Mouse (Mus musculus) intestine, embryonic 16.5 days (tissue): ENCODE measurements around the gene Dbp. TPM values are rescaled to one million over a fixed set of nuclear protein-coding genes. Genes with fewer than 3 reads are reported as not detected.

Source experiments
- ATAC-seq: fragments of 200-750 bp; cut with Nextera tagmentation; 2 replicates; pipeline ENCODE4 v1.8.0; 2017; ENCODE audit warnings: moderate TSS enrichment, moderate library complexity
- H3K27ac ChIP-seq: fragments of 300-500 bp; sonication (generic); 2 replicates; pipeline ENCODE4 v1.5.1; 2014; ENCODE audit warnings: mild to moderate bottlenecking, low read length
- H3K27me3 ChIP-seq: fragments of 300-500 bp; sonication (generic); replicated peaks from 2 replicates; pipeline ENCODE4 v1.6.1; 2014; ENCODE audit warnings: low read length, control low read depth, mixed read lengths; ENCODE audit not compliant: control insufficient read depth, insufficient read depth
- H3K36me3 ChIP-seq: fragments of 300-500 bp; sonication (generic); 2 replicates; pipeline ENCODE4 v1.6.1; 2014; ENCODE audit warnings: low read length, control low read depth; ENCODE audit not compliant: control insufficient read depth, insufficient read depth
- H3K4me1 ChIP-seq: fragments of 300-500 bp; sonication (generic); 2 replicates; pipeline ENCODE4 v1.6.1; 2014; ENCODE audit warnings: low read length, control low read depth, mixed read lengths; ENCODE audit not compliant: control insufficient read depth, insufficient read depth
- H3K4me2 ChIP-seq: fragments of 300-500 bp; sonication (generic); 2 replicates; pipeline ENCODE4 v1.6.1; 2014; ENCODE audit warnings: low read depth, low read length, control low read depth
- H3K4me3 ChIP-seq: fragments of 300-500 bp; sonication (generic); 2 replicates; pipeline ENCODE4 v1.5.1; 2014; ENCODE audit warnings: mild to moderate bottlenecking, low read length
- H3K9ac ChIP-seq: fragments of 300-500 bp; sonication (generic); 2 replicates; pipeline ENCODE4 v1.6.1; 2014; ENCODE audit warnings: low read depth, low read length
- H3K9me3 ChIP-seq: fragments of 300-500 bp; sonication (generic); 2 replicates; pipeline ENCODE4 v1.6.1; 2016; ENCODE audit warnings: low read length, control low read depth; ENCODE audit not compliant: control insufficient read depth
- WGBS: fragments of 180-500 bp; shearing (Covaris S2); extraction: QIAGEN DNeasy Blood & Tissue Kit; methylation state at CpG from one replicate; pipeline ENCODE4 v1.1.7; 2014; 5-methylcytosine and 5-hydroxymethylcytosine counted together
- polyA plus RNA-seq: library from polyadenylated mRNA; unstranded; fragments of >200 nt; fragmentation: Nextera tagmentation; extraction: Ambion mirVana; gene quantifications from 2 replicates; pipeline ENCODE4 v1.2.1, GENCODE M21; 2015

Gene Dbp
- polyA plus RNA-seq, 1 experiment from 2014 or later, result 2.3 TPM

GRCm38 (mm10) chr7:45746518-45746917 lies 41.6 kb downstream of the Dbp start:
- no peak overlapping the region for H3K9ac ChIP-seq
- H3K36me3 ChIP-seq, result no peaks in the 10 kb centered on the region
- H3K27me3 ChIP-seq, result no peaks in the 10 kb centered on the region
- H3K9me3 ChIP-seq, result no peaks in the 10 kb centered on the region; the same call in 1 of the 2 replicates
- no peak overlapping the region for H3K27ac ChIP-seq
- H3K4me3 ChIP-seq, result no peak overlapping the region
- no peak overlapping the region for H3K4me2 ChIP-seq
- no peak for ATAC-seq
- peaks cover 15% of the 10 kb centered on the region for H3K4me1 ChIP-seq
- 66% methylated on average over 6 of the region's 6 CpGs for WGBS

- ATAC-seq, result no peak
- H3K4me2 ChIP-seq, result no peak overlapping the region
- 92% methylated on average over 5 of the region's 5 CpGs for WGBS
- H3K27me3 ChIP-seq, result no peaks in the 10 kb centered on the region
- no peak overlapping the region for H3K9ac ChIP-seq
- H3K36me3 ChIP-seq, result no peaks in the 10 kb centered on the region
- no peak overlapping the region for H3K27ac ChIP-seq
- no peaks in the 10 kb centered on the region; the same call in 1 of the 2 replicates for H3K9me3 ChIP-seq
- H3K4me3 ChIP-seq, result no peak overlapping the region
- H3K4me1 ChIP-seq, result peaks cover 12% of the 10 kb centered on the region
Observed at GRCm38 (mm10) chr7:45747450-45747849, 42.6 kb downstream of the Dbp start.

DNA sequence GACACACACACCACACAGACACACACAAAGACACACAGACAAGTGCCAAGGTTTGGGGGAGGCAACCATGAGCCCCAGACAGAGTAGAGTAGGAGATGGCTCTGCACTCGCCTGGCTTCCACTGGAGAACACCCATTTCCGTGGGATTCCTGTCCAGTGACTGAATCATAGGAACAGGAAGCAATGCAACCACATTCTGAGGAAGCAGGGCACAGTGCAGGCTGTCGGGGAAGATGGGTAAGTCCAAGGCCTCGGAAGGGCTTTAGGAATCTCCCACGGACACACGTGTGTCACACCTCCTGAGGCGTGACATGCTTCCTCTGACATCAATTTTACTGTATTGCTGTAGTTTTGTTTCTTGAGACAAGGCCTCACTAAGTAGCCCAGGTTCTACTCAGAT lies 43.2 kb downstream of the Dbp start:
- ATAC-seq, result no peak
- no peak overlapping the region for H3K27ac ChIP-seq
- H3K27me3 ChIP-seq, result no peaks in the 10 kb centered on the region
- peaks cover 12% of the 10 kb centered on the region for H3K4me1 ChIP-seq
- no peaks in the 10 kb centered on the region for H3K36me3 ChIP-seq
- no peak overlapping the region for H3K9ac ChIP-seq
- no peaks in the 10 kb centered on the region; the same call in 1 of the 2 replicates for H3K9me3 ChIP-seq
- WGBS, result 65% methylated on average over 7 of the region's 7 CpGs
- no peak overlapping the region for H3K4me3 ChIP-seq
- H3K4me2 ChIP-seq, result no peak overlapping the region

- peak; percentile 39 for ATAC-seq
- Histone ChIP-seq H3K27ac (no peak overlapping the region), H3K27me3 (no peaks in the 10 kb centered on the region), H3K36me3 (no peaks in the 10 kb centered on the region), H3K9ac (no peak overlapping the region), H3K4me3 (no peak overlapping the region), H3K9me3 (no peaks in the 10 kb centered on the region; the same call in 1 of the 2 replicates), H3K4me2 (no peak overlapping the region), H3K4me1 (peaks cover 12% of the 10 kb centered on the region)
- WGBS, result 37% methylated on average over 10 of the region's 10 CpGs
Observed at GRCm38 (mm10) chr7:45749401-45749800, 44.5 kb downstream of the Dbp start.

- Histone ChIP-seq H3K4me2 (no peak overlapping the region), H3K27ac (no peak overlapping the region), H3K27me3 (no peaks in the 10 kb centered on the region), H3K4me1 (peaks cover 12% of the 10 kb centered on the region), H3K36me3 (no peaks in the 10 kb centered on the region), H3K9ac (no peak overlapping the region), H3K9me3 (no peaks in the 10 kb centered on the region; the same call in 1 of the 2 replicates), H3K4me3 (no peak overlapping the region)
- ATAC-seq, result peak; percentile 23; the same call in 1 of the 2 replicates
- 51% methylated on average over 9 of the region's 9 CpGs for WGBS
Observed at GRCm38 (mm10) chr7:45750162-45750561, 45.3 kb downstream of the Dbp start.

GRCm38 (mm10) chr7:45755703-45756102 lies 50.8 kb downstream of the Dbp start:
- WGBS, result 54% methylated on average over 6 of the region's 6 CpGs
- ATAC-seq, result no peak
- H3K27ac ChIP-seq, result no peak overlapping the region
- H3K4me2 ChIP-seq, result no peak overlapping the region
- H3K9me3 ChIP-seq, result no peaks in the 10 kb centered on the region
- no peak overlapping the region for H3K4me3 ChIP-seq
- no peak overlapping the region for H3K9ac ChIP-seq
- H3K36me3 ChIP-seq, result no peaks in the 10 kb centered on the region
- H3K27me3 ChIP-seq, result peaks cover 19% of the 10 kb centered on the region
- H3K4me1 ChIP-seq, result peaks cover 11% of the 10 kb centered on the region

- H3K9me3 ChIP-seq, result no peaks in the 10 kb centered on the region
- peak; percentile 91 for ATAC-seq
- no peak overlapping the region for H3K27ac ChIP-seq
- peak overlapping the region; percentile 58 for H3K4me2 ChIP-seq
- WGBS, result 4% methylated on average over 27 of the region's 27 CpGs
- peak overlapping the region; percentile 30 for H3K4me3 ChIP-seq
- H3K27me3 ChIP-seq, result peaks cover 19% of the 10 kb centered on the region
- H3K4me1 ChIP-seq, result peaks cover 11% of the 10 kb centered on the region
- peak overlapping the region; percentile 54 for H3K9ac ChIP-seq
- H3K36me3 ChIP-seq, result no peaks in the 10 kb centered on the region
Observed at GRCm38 (mm10) chr7:45759400-45759799, 54.5 kb downstream of the Dbp start.

Other genes starting within 250 kb of the Dbp start
- 7,117 and 7,555 TPM in 2 replicates for gene Ftl1, start 245.2 kb upstream of the Dbp start, polyA plus RNA-seq
- gene Bax, start 238.2 kb upstream of the Dbp start, polyA plus RNA-seq, result 178 and 185 TPM in 2 replicates
- gene Tulp2, start 223.2 kb upstream of the Dbp start, polyA plus RNA-seq, result 0.78 and 0.93 TPM in 2 replicates
- gene Gm45808, start 218.3 kb upstream of the Dbp start, polyA plus RNA-seq, result not detected in 2 replicates
- 1.9 and 2.2 TPM in 2 replicates for gene Dhdh, start 216.3 kb upstream of the Dbp start, polyA plus RNA-seq
- gene Nucb1, start 194.7 kb upstream of the Dbp start, polyA plus RNA-seq, result 251 and 266 TPM in 2 replicates
- gene Ppp1r15a, start 178.8 kb upstream of the Dbp start, polyA plus RNA-seq, result 17.3 and 19.1 TPM in 2 replicates
- 1.4 and 1.6 TPM in 2 replicates for gene Plekha4, start 178.8 kb upstream of the Dbp start, polyA plus RNA-seq
- gene Hsd17b14, start 150.2 kb upstream of the Dbp start, polyA plus RNA-seq, result 2.9 and 3.3 TPM in 2 replicates
- gene Bcat2, start 134.9 kb upstream of the Dbp start, polyA plus RNA-seq, result 59.9 and 65.4 TPM in 2 replicates
- gene Fgf21, start 89.6 kb upstream of the Dbp start, polyA plus RNA-seq, result 0.23 TPM in 1 of 2 replicates, not detected in the other
- gene Fut1, start 87.8 kb upstream of the Dbp start, polyA plus RNA-seq, result 0.48 and 0.61 TPM in 2 replicates
- gene Izumo1, start 83.3 kb upstream of the Dbp start, polyA plus RNA-seq, result 0.07 and 0.15 TPM in 2 replicates
- gene Rasip1, start 77.6 kb upstream of the Dbp start, polyA plus RNA-seq, result 3.4 and 4.4 TPM in 2 replicates
- gene Mamstr, start 65.1 kb upstream of the Dbp start, polyA plus RNA-seq, result 5.0 and 6.3 TPM in 2 replicates
- gene Fut2, start 38.7 kb upstream of the Dbp start, polyA plus RNA-seq, result 18.4 and 21.7 TPM in 2 replicates
- gene Ntn5, start 21.1 kb upstream of the Dbp start, polyA plus RNA-seq, result 0.34 and 0.53 TPM in 2 replicates
- 1.9 and 2.7 TPM in 2 replicates for gene Sec1, start 10.7 kb upstream of the Dbp start, polyA plus RNA-seq
- 4.1 and 5.3 TPM in 2 replicates for gene Car11, start 5.2 kb upstream of the Dbp start, polyA plus RNA-seq
- 1,070 and 1,157 TPM in 2 replicates for gene Rpl18, start 10.4 kb downstream of the Dbp start, polyA plus RNA-seq
- 55.6 and 59.2 TPM in 2 replicates for gene Sphk2, start 12.9 kb downstream of the Dbp start, polyA plus RNA-seq
- gene Fam83e, start 16.1 kb downstream of the Dbp start, polyA plus RNA-seq, result 30.9 and 34.2 TPM in 2 replicates
- 0.86 and 1.0 TPM in 2 replicates for gene Spaca4, start 20.7 kb downstream of the Dbp start, polyA plus RNA-seq
- 0.47 and 0.51 TPM in 2 replicates for gene Lmtk3, start 78.7 kb downstream of the Dbp start, polyA plus RNA-seq
- 3.9 and 4.8 TPM in 2 replicates for gene Sult2b1, start 79.6 kb downstream of the Dbp start, polyA plus RNA-seq
- gene Cyth2, start 109.5 kb downstream of the Dbp start, polyA plus RNA-seq, result 77.1 and 78.2 TPM in 2 replicates
- gene Kcnj14, start 119.7 kb downstream of the Dbp start, polyA plus RNA-seq, result 0.65 and 0.78 TPM in 2 replicates
- gene Grwd1, start 125.9 kb downstream of the Dbp start, polyA plus RNA-seq, result 57.0 and 63.0 TPM in 2 replicates
- 90.6 and 94.9 TPM in 2 replicates for gene Kdelr1, start 167.7 kb downstream of the Dbp start, polyA plus RNA-seq
- gene Grin2d, start 173.3 kb downstream of the Dbp start, polyA plus RNA-seq, result 0.31 and 0.39 TPM in 2 replicates
- gene Syngr4, start 191.6 kb downstream of the Dbp start, polyA plus RNA-seq, result 0.62 and 0.98 TPM in 2 replicates
- gene Tmem143, start 191.9 kb downstream of the Dbp start, polyA plus RNA-seq, result 8.1 TPM in 2 replicates
- gene Emp3, start 216.3 kb downstream of the Dbp start, polyA plus RNA-seq, result 128 and 147 TPM in 2 replicates
- gene Ccdc114, start 219.0 kb downstream of the Dbp start, polyA plus RNA-seq, result 4.0 and 4.3 TPM in 2 replicates